Mouse (Mus musculus): Measurements from ENCODE around the gene Chn1.

- TF ChIP-seq EP300 (IDR thresholded peaks at IDR 0.05; ENCODE audit: insufficient read depth, low read depth, low read length) = no peak
- no peak for TF ChIP-seq POLR2A (IDR thresholded peaks at IDR 0.05; ENCODE audit: insufficient read depth, low read length)
Measured at GRCm38 (mm10) chr2:73609724-73610210, 165.4 kb downstream of the Chn1 start.
